Mouse (Mus musculus): ENCODE measurements around the gene Cyp3a16. TPM values are rescaled to one million over a fixed set of nuclear protein-coding genes. Genes with fewer than 3 reads are reported as not detected.
"Not testable (repeated sequence)": the region's sequence is repeated elsewhere in the genome, so short reads cannot be mapped to it uniquely, and the experiment has no call there.

Cyp3a16 gene
- polyA plus RNA-seq (2012; rRNA removed), result not detected in 2 replicates

DNA sequence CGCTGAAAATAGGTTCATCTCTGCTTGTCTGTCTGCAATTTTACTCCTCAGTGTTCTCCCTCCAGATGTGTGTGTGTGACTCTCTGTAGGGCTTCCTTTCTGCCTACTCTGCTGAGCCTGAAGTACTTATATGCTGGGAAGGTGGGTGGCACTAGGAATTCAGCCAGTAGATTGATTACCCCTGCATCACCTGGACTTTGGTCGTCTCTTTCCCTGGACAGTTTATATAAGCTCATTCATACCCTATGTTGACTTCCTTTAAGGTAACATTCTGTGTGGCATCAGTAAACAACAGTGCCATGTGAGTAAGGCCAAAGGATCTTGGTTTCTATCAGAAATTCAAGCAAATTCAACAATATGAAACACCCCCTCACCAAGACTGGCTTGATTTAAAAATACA lies at the start of gene Cyp3a16:
TSS of gene Cyp3a16 (minus strand) at position 101 of the 400 bp plus-strand sequence.
- not testable (repeated sequence) for H3K4me1 ChIP-seq (ENCODE audit: control insufficient read depth, insufficient read depth, low read length); H3K4me3 ChIP-seq (ENCODE audit: insufficient read depth, low read length); H3K27ac ChIP-seq (ENCODE audit: insufficient read depth, low read length)

- Histone ChIP-seq H3K4me3 (ENCODE audit: insufficient read depth, low read length) (no peak overlapping the region), H3K27ac (ENCODE audit: insufficient read depth, low read length) (no peak overlapping the region), H3K4me1 (ENCODE audit: control insufficient read depth, insufficient read depth, low read length) (no peaks in the 10 kb centered on the region)
- no peak for TF ChIP-seq POLR2A (IDR thresholded peaks at IDR 0.05; ENCODE audit: extremely low read depth, insufficient read depth, low read length)
- TF ChIP-seq CTCF (IDR thresholded peaks at IDR 0.05; ENCODE audit: extremely low read depth, insufficient read depth, low read length), result no peak
These were observed 20.8 kb upstream of the Cyp3a16 start for GRCm38 (mm10) chr5:145490300-145490699.

DNA sequence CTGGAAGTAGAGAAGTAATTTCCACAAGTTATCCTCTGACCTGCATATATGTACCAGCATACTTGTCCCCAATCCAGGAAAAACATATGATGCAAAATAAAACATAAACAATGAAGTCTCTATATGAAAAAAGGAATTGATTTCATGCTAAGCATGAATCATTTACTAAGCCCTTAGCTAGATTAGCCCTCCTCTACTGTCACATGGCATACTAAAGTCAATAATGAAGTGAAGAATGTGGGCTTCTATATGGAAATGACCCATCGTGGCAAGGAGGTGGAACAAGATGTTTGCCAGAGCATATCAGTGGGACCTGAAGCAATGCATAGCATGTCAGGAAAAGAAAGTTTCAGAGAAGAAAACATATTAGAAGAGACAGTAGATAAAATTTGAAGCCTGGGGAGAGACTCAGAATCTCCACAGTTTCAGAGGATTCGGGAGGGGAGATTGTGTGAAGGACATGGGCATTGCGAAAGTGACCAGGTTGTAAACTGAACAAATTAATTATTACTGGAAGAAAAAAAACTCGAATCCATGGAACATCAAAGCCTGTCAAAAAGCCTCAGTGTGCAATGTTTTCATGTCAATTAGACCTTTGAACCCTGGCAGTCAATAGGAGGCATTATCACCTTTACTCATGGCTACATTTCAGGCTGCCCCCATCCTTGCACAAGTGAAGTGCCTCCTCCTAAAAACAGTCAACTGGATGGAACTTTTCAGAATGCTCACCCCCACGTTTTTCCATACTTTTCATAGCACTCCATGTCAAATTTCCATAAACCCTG lies 5.0 kb downstream of the Cyp3a16 start:
- Histone ChIP-seq H3K4me1 (ENCODE audit: control insufficient read depth, insufficient read depth, low read length) (no peaks in the 10 kb centered on the region), H3K4me3 (ENCODE audit: insufficient read depth, low read length) (no peak overlapping the region), H3K27ac (ENCODE audit: insufficient read depth, low read length) (no peak overlapping the region)
- TF ChIP-seq CTCF (IDR thresholded peaks at IDR 0.05; ENCODE audit: extremely low read depth, insufficient read depth, low read length) (no peak), POLR2A (IDR thresholded peaks at IDR 0.05; ENCODE audit: extremely low read depth, insufficient read depth, low read length) (no peak)

DNA sequence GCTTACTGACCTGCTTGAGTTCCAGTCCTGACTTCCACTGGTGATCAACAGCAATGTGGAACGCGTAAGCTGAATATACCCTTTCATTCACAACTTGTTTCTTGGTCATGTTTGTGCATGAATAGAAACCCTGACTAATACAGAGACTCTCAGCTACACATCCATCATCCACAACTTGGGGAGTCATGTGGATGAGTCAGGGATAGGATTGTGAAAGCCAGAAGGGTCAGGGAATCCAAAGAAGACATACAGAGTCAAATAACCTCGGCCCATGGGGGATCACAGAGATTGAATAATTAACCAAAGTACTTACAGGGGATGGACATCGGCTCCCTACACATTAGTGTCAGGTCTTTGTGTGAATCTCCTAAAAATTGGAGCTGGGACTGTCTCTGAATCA lies 7.2 kb downstream of the Cyp3a16 start:
- TF ChIP-seq POLR2A (IDR thresholded peaks at IDR 0.05; ENCODE audit: extremely low read depth, insufficient read depth, low read length) (no peak), CTCF (IDR thresholded peaks at IDR 0.05; ENCODE audit: extremely low read depth, insufficient read depth, low read length) (no peak)
- no peaks in the 10 kb centered on the region for H3K4me1 ChIP-seq (ENCODE audit: control insufficient read depth, insufficient read depth, low read length)
- H3K27ac ChIP-seq (ENCODE audit: insufficient read depth, low read length), result no peak overlapping the region
- H3K4me3 ChIP-seq (ENCODE audit: insufficient read depth, low read length), result no peak overlapping the region

- no peaks in the 10 kb centered on the region for H3K4me1 ChIP-seq (ENCODE audit: control insufficient read depth, insufficient read depth, low read length)
- no peak overlapping the region for H3K27ac ChIP-seq (ENCODE audit: insufficient read depth, low read length)
- no peak for TF ChIP-seq POLR2A (IDR thresholded peaks at IDR 0.05; ENCODE audit: extremely low read depth, insufficient read depth, low read length)
- no peak for TF ChIP-seq CTCF (IDR thresholded peaks at IDR 0.05; ENCODE audit: extremely low read depth, insufficient read depth, low read length)
- no peak overlapping the region for H3K4me3 ChIP-seq (ENCODE audit: insufficient read depth, low read length)
These were observed 15.1 kb downstream of the Cyp3a16 start for GRCm38 (mm10) chr5:145454389-145454788.

- TF ChIP-seq CTCF (IDR thresholded peaks at IDR 0.05; ENCODE audit: extremely low read depth, insufficient read depth, low read length) (no peak), POLR2A (IDR thresholded peaks at IDR 0.05; ENCODE audit: extremely low read depth, insufficient read depth, low read length) (no peak)
- H3K4me3 ChIP-seq (ENCODE audit: insufficient read depth, low read length), result no peak overlapping the region
- no peak overlapping the region for H3K27ac ChIP-seq (ENCODE audit: insufficient read depth, low read length)
- H3K4me1 ChIP-seq (ENCODE audit: control insufficient read depth, insufficient read depth, low read length), result no peaks in the 10 kb centered on the region
These were observed 35.8 kb downstream of the Cyp3a16 start for GRCm38 (mm10) chr5:145433688-145434087.

- Histone ChIP-seq H3K4me3 (ENCODE audit: insufficient read depth, low read length) (no peak overlapping the region), H3K4me1 (ENCODE audit: control insufficient read depth, insufficient read depth, low read length) (no peaks in the 10 kb centered on the region), H3K27ac (ENCODE audit: insufficient read depth, low read length) (no peak overlapping the region)
- TF ChIP-seq POLR2A (IDR thresholded peaks at IDR 0.05; ENCODE audit: extremely low read depth, insufficient read depth, low read length) (no peak), CTCF (IDR thresholded peaks at IDR 0.05; ENCODE audit: extremely low read depth, insufficient read depth, low read length) (no peak)
These were observed 38.5 kb downstream of the Cyp3a16 start for GRCm38 (mm10) chr5:145431004-145431403.

- H3K27ac ChIP-seq (ENCODE audit: insufficient read depth, low read length), result no peak overlapping the region
- TF ChIP-seq POLR2A (IDR thresholded peaks at IDR 0.05; ENCODE audit: extremely low read depth, insufficient read depth, low read length) (no peak), CTCF (IDR thresholded peaks at IDR 0.05; ENCODE audit: extremely low read depth, insufficient read depth, low read length) (no peak)
- no peaks in the 10 kb centered on the region for H3K4me1 ChIP-seq (ENCODE audit: control insufficient read depth, insufficient read depth, low read length)
- H3K4me3 ChIP-seq (ENCODE audit: insufficient read depth, low read length), result no peak overlapping the region
These were observed 47.2 kb downstream of the Cyp3a16 start for GRCm38 (mm10) chr5:145422287-145422686.

DNA sequence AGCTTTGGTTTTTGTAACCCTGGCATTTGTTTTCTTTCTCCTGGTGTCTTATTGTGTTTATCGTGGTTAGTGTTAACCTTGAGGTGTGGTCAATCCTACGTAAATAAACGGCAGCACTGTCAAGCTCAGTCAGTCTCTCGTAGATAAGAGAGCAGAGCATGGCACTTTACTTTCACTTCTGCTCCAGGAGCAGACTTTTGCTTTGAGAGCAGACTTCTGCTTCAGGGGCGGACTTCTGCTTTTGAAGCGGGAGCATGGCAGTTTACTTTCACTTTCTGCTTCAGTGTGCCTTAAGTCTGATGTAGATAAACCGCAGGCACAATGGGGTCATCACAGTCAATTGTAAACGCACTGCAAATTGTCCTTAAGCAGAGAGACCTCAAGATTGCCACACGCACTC lies 54.1 kb downstream of the Cyp3a16 start:
- H3K4me1 ChIP-seq (ENCODE audit: control insufficient read depth, insufficient read depth, low read length); H3K4me3 ChIP-seq (ENCODE audit: insufficient read depth, low read length); H3K27ac ChIP-seq (ENCODE audit: insufficient read depth, low read length): not testable (repeated sequence)

Other genes with a start within 250 kb of the Cyp3a16 start
- 21.7 and 22.9 TPM in 2 replicates for gene Zfp655, start 238.0 kb downstream of the Cyp3a16 start, polyA plus RNA-seq (2012; rRNA removed)
- 15.1 and 15.8 TPM in 2 replicates for gene Zscan25, start 189.2 kb downstream of the Cyp3a16 start, polyA plus RNA-seq (2012; rRNA removed)
- gene Cyp3a57, start 124.4 kb downstream of the Cyp3a16 start, polyA plus RNA-seq (2012; rRNA removed), result 0.04 and 0.06 TPM in 2 replicates
- not detected in 2 replicates for gene Cyp3a41b, start 115.0 kb upstream of the Cyp3a16 start, polyA plus RNA-seq (2012; rRNA removed)

Measured in cortical plate, adult 2 months (tissue).